Mouse (Mus musculus) stomach, embryonic 16.5 days (tissue): ENCODE measurements around the gene 9130023H24Rik. TPM values are rescaled to one million over a fixed set of nuclear protein-coding genes. Genes with fewer than 3 reads are reported as not detected.

Experiments used
- ATAC-seq: fragments of 200-750 bp; cut with Nextera tagmentation; 2 replicates; pipeline ENCODE4 v1.8.0; 2017; ENCODE audit warnings: moderate number of reproducible peaks, moderate TSS enrichment; ENCODE audit not compliant: insufficient read depth, low FRiP score
- H3K27ac ChIP-seq: fragments of 300-500 bp; sonication (generic); 2 replicates; pipeline ENCODE4 v1.5.1; 2014; ENCODE audit warnings: low read length
- H3K27me3 ChIP-seq: fragments of 300-500 bp; sonication (generic); 2 replicates; pipeline ENCODE4 v1.6.1; 2014; ENCODE audit warnings: low read length, control low read depth, mixed read lengths; ENCODE audit not compliant: control insufficient read depth, insufficient read depth
- H3K36me3 ChIP-seq: fragments of 300-500 bp; sonication (generic); 2 replicates; pipeline ENCODE4 v1.6.1; 2014; ENCODE audit warnings: low read length; ENCODE audit not compliant: control insufficient read depth, insufficient read depth
- H3K4me1 ChIP-seq: fragments of 300-500 bp; sonication (generic); 2 replicates; pipeline ENCODE4 v1.6.1; 2014; ENCODE audit warnings: low read length, control low read depth, mixed read lengths; ENCODE audit not compliant: control insufficient read depth, insufficient read depth
- H3K4me2 ChIP-seq: fragments of 300-500 bp; sonication (generic); 2 replicates; pipeline ENCODE4 v1.6.1; 2014; ENCODE audit warnings: low read depth, low read length, mixed read lengths
- H3K4me3 ChIP-seq: fragments of 300-500 bp; sonication (generic); replicated peaks from 2 replicates; pipeline ENCODE4 v1.5.1; 2014; ENCODE audit warnings: mild to moderate bottlenecking, low read length
- H3K9ac ChIP-seq: fragments of 300-500 bp; sonication (generic); 2 replicates; pipeline ENCODE4 v1.6.1; 2014; ENCODE audit warnings: low read length
- H3K9me3 ChIP-seq: fragments of 300-500 bp; sonication (generic); replicated peaks from 2 replicates; pipeline ENCODE4 v1.6.1; 2016; ENCODE audit warnings: low read length, control low read depth; ENCODE audit not compliant: control insufficient read depth
- WGBS: fragments of 180-500 bp; shearing (Covaris S2); extraction: QIAGEN DNeasy Blood & Tissue Kit; methylation state at CpG from one replicate; pipeline ENCODE4 v1.1.7; 2014; 5-methylcytosine and 5-hydroxymethylcytosine counted together
- polyA plus RNA-seq: library from polyadenylated mRNA; unstranded; fragments of >200 nt; fragmentation: Nextera tagmentation; extraction: Ambion mirVana; gene quantifications from 2 replicates; pipeline ENCODE4 v1.2.1, GENCODE M21; 2015

Gene 9130023H24Rik
- polyA plus RNA-seq = 6.9 and 7.4 TPM in 2 replicates

- Histone ChIP-seq H3K9ac (peak within 1 kb of the TSS; percentile 91), H3K9me3 (no peaks in the 10 kb centered on the region), H3K4me1 (peaks cover 5% of the 10 kb centered on the region), H3K4me2 (peak within 1 kb of the TSS; percentile 86), H3K27me3 (no peaks in the 10 kb centered on the region), H3K27ac (peak within 1 kb of the TSS; percentile 99), H3K36me3 (0 out of 2 replicates have a peak, but pooled peaks cover 12% of the 10 kb centered on the region), H3K4me3 (peak within 1 kb of the TSS; percentile 72)
- ATAC-seq = peak; percentile 89
- WGBS = under 1% methylated on average over 72 of the region's 72 CpGs
Observed at GRCm38 (mm10) chr7:128237927-128238778, at the start of gene 9130023H24Rik. 9130023H24Rik (minus strand) TSS chr7:128238031.

GRCm38 (mm10) chr7:128285060-128285459 lies 47.2 kb upstream of the 9130023H24Rik start:
- Histone ChIP-seq H3K4me2 (no peak overlapping the region), H3K4me3 (no peak overlapping the region), H3K9ac (no peak overlapping the region), H3K9me3 (no peaks in the 10 kb centered on the region), H3K4me1 (peaks cover 8% of the 10 kb centered on the region; the same call in 1 of the 2 replicates), H3K27ac (no peak overlapping the region), H3K36me3 (0 out of 2 replicates have a peak, but pooled peaks cover 4% of the 10 kb centered on the region), H3K27me3 (no peaks in the 10 kb centered on the region)
- ATAC-seq = no peak
- 82% methylated on average over 8 of the region's 8 CpGs for WGBS

GRCm38 (mm10) chr7:128284047-128284446 lies 46.2 kb upstream of the 9130023H24Rik start:
- 48% methylated on average over 5 of the region's 5 CpGs for WGBS
- H3K27ac ChIP-seq = peak overlapping the region; percentile 4; the same call in 1 of the 2 replicates
- no peak for ATAC-seq

GRCm38 (mm10) chr7:128282532-128283244 lies 44.9 kb upstream of the 9130023H24Rik start:
- Histone ChIP-seq H3K36me3 (0 out of 2 replicates have a peak, but pooled peaks cover 6% of the 10 kb centered on the region), H3K4me3 (no peak overlapping the region), H3K27ac (no peak overlapping the region), H3K9me3 (no peaks in the 10 kb centered on the region), H3K4me2 (no peak overlapping the region), H3K4me1 (peaks cover 6% of the 10 kb centered on the region; the same call in 1 of the 2 replicates), H3K27me3 (no peaks in the 10 kb centered on the region), H3K9ac (no peak overlapping the region)
- no peak for ATAC-seq
- 37% methylated on average over 7 of the region's 7 CpGs for whole genome bisulfite sequencing

More at GRCm38 (mm10) chr7:128284047-128284446, 46.2 kb upstream of the 9130023H24Rik start:
- Histone ChIP-seq H3K9ac (no peak overlapping the region), H3K27me3 (no peaks in the 10 kb centered on the region), H3K9me3 (no peaks in the 10 kb centered on the region), H3K4me2 (no peak overlapping the region), H3K36me3 (0 out of 2 replicates have a peak, but pooled peaks cover 6% of the 10 kb centered on the region), H3K4me3 (no peak overlapping the region), H3K4me1 (peaks cover 7% of the 10 kb centered on the region; the same call in 1 of the 2 replicates)

- Histone ChIP-seq H3K9me3 (no peaks in the 10 kb centered on the region), H3K9ac (no peak overlapping the region), H3K4me1 (peaks cover 7% of the 10 kb centered on the region; the same call in 1 of the 2 replicates), H3K4me2 (no peak overlapping the region), H3K4me3 (no peak overlapping the region), H3K27me3 (no peaks in the 10 kb centered on the region), H3K27ac (no peak overlapping the region), H3K36me3 (0 out of 2 replicates have a peak, but pooled peaks cover 3% of the 10 kb centered on the region)
- no peak for ATAC-seq
- WGBS = 87% methylated on average over 11 of the region's 11 CpGs
Observed at GRCm38 (mm10) chr7:128281765-128282164, 43.9 kb upstream of the 9130023H24Rik start.

DNA sequence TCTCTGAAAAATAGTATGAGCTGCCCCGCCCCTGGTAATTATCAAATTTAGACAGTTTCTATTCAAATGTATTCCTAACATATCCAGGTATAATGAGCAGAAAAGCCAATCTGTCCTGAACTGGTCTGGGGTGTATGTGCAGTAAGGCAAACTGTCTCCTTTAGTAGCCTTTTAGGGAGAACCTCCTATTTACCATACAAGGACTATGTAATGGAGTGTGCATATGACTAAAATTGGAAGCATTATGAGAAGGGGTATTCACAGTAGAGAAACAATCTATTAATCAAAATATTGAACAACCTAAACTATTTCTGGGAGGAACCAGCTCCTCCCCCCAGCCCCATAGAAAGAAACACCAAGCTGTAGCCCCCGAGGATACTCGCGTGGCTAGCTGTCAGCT lies 41.9 kb upstream of the 9130023H24Rik start:
- H3K36me3 ChIP-seq = peaks cover 4% of the 10 kb centered on the region; the same call in 1 of the 2 replicates
- H3K4me3 ChIP-seq = no peak overlapping the region
- H3K9me3 ChIP-seq = no peaks in the 10 kb centered on the region
- no peak overlapping the region for H3K4me2 ChIP-seq
- peak overlapping the region; percentile 36; the same call in 1 of the 2 replicates for H3K27ac ChIP-seq
- WGBS = 89% methylated on average over 4 of the region's 4 CpGs
- H3K9ac ChIP-seq = no peak overlapping the region
- H3K27me3 ChIP-seq = no peaks in the 10 kb centered on the region
- ATAC-seq = peak; percentile 55
- peaks cover 7% of the 10 kb centered on the region; the same call in 1 of the 2 replicates for H3K4me1 ChIP-seq

DNA sequence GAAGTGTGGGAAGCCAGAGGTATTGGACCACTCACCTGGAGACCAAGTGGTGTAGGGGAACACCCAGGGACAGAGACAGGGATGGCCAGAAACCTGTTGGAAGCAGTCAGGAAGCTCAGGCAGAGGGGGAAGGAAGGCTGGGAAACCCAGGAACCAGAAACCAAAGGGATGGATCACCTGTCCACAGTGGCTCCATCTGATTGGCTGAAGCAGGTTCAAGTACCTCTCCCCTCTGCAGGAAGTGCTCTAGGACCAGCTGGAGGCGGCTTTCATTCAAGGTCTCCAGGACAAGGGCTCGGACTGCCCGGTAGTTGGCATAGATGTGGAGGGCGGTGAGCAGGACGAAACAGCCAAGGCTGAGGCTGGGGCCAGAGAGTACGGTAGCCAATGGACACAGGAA lies 38.2 kb upstream of the 9130023H24Rik start:
- H3K36me3 ChIP-seq = peaks cover 17% of the 10 kb centered on the region; the same call in 1 of the 2 replicates
- H3K9me3 ChIP-seq = no peaks in the 10 kb centered on the region
- 95% methylated on average over 6 of the region's 6 CpGs for WGBS
- H3K4me3 ChIP-seq = no peak overlapping the region
- no peak for ATAC-seq
- H3K4me2 ChIP-seq = no peak overlapping the region
- H3K27ac ChIP-seq = no peak overlapping the region
- H3K4me1 ChIP-seq = peaks cover 5% of the 10 kb centered on the region; the same call in 1 of the 2 replicates
- H3K27me3 ChIP-seq = no peaks in the 10 kb centered on the region
- no peak overlapping the region for H3K9ac ChIP-seq

DNA sequence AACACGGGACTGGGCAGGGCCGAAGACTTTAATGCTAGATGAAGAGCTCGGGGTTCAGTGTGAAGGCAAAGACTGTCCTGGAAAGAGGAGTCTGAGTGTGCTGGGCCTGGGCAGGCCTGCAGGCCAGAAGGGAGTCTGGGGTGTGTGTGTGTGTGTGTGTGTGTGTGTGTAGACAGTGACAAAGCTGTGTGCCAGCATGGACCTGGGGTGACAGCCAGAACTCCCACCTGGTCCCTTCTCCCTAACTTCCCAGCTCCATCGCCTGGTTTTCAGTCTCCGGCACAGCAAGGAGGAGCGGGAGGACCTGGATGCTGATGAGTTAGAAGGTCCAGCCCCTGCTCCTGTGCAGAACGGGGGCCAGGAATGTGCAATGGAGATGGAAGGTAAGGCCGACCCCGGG lies 33.7 kb upstream of the 9130023H24Rik start:
- no peak overlapping the region for H3K4me3 ChIP-seq
- peaks cover 14% of the 10 kb centered on the region; the same call in 1 of the 2 replicates for H3K36me3 ChIP-seq
- H3K27me3 ChIP-seq = no peaks in the 10 kb centered on the region
- 0 out of 2 replicates have a peak, but pooled peaks cover 3% of the 10 kb centered on the region for H3K4me1 ChIP-seq
- no peak overlapping the region for H3K9ac ChIP-seq
- ATAC-seq = no peak
- H3K4me2 ChIP-seq = no peak overlapping the region
- H3K9me3 ChIP-seq = no peaks in the 10 kb centered on the region
- H3K27ac ChIP-seq = no peak overlapping the region
- 94% methylated on average over 9 of the region's 9 CpGs for WGBS
